Comparison of ENCODE assay signal across 27 mouse cellular contexts in genomic region chr19:32522753-32523307, GRCm38 (mm10). TPM values are rescaled to one million over a fixed set of nuclear protein-coding genes. Genes with fewer than 3 reads are reported as not detected.
DNase-seq lines count a peak whose midpoint lies in the region; ATAC-seq and TF ChIP-seq lines count a peak whose summit lies in the region.
"Had no signal": no experiment of that assay in that cellular context is flagged by ENCODE, and none has a peak within 500 bp of the region (broad histone marks: within the 10 kb centered on the region; RNA-seq: fewer than 3 reads in every experiment).

No protein-coding gene starts in this region.

- H3K9me3 ChIP-seq in intestine, embryonic 16.5 days (ENCODE audit: control insufficient read depth, low read length) = no peaks in the 10 kb centered on the region
- no peaks in the 10 kb centered on the region for H3K9me3 ChIP-seq in liver, embryonic 13.5 days (replicated peaks)
- H3K9me3 ChIP-seq: forebrain, embryonic 10.5 days; heart, embryonic 13.5 days; hindbrain, embryonic 12.5 days; midbrain, embryonic 15.5 days; neural tube, embryonic 12.5 days had no signal

- 0 out of 2 replicates have a peak, but pooled peaks cover 3% of the 10 kb centered on the region for H3K79me2 ChIP-seq in liver, adult 2 months (ENCODE audit: control insufficient read depth, insufficient read depth, low read length)

- H3K4me1 ChIP-seq in liver, adult 2 months (ENCODE audit: control insufficient read depth, insufficient read depth, low read length) = peaks cover 27% of the 10 kb centered on the region
- H3K4me1 ChIP-seq in intestine, embryonic 16.5 days (ENCODE audit: control insufficient read depth, insufficient read depth, low read length) = peaks cover 6% of the 10 kb centered on the region; the same call in 1 of the 2 replicates
- H3K4me1 ChIP-seq in liver, embryonic 13.5 days (replicated peaks) = peaks cover 28% of the 10 kb centered on the region
- H3K4me1 ChIP-seq: forebrain, embryonic 10.5 days; hindbrain, embryonic 12.5 days; midbrain, embryonic 15.5 days; neural tube, embryonic 12.5 days had no signal

- H3K4me2 ChIP-seq in intestine, embryonic 16.5 days (ENCODE audit: low read depth, low read length) = no peak overlapping the region
- no peak overlapping the region for H3K4me2 ChIP-seq in liver, embryonic 13.5 days
- H3K4me2 ChIP-seq: heart, embryonic 13.5 days; hindbrain, embryonic 12.5 days; lung, embryonic 14.5 days; midbrain, embryonic 15.5 days; neural tube, embryonic 12.5 days had no signal

- TF ChIP-seq POLR2A in liver, adult 2 months (IDR thresholded peaks at IDR 0.05; ENCODE audit: extremely low read depth, insufficient read depth, low read length) = no peak

- 30% methylated on average over 8 of the region's 8 CpGs for WGBS in liver, adult 2 months
- 75% methylated on average over 8 of the region's 8 CpGs for WGBS in intestine, embryonic 16.5 days
- 41% methylated on average over 8 of the region's 8 CpGs for WGBS in liver, embryonic 13.5 days (ENCODE audit: insufficient replicate concordance)

- H3K4me3 ChIP-seq in liver, adult 2 months (ENCODE audit: insufficient read depth, low read depth, low read length) = no peak overlapping the region
- no peak overlapping the region for H3K4me3 ChIP-seq in intestine, embryonic 16.5 days (ENCODE audit: low read length)
- H3K4me3 ChIP-seq in liver, embryonic 13.5 days (replicated peaks) = no peak overlapping the region
- H3K4me3 ChIP-seq: forebrain, embryonic 10.5 days; gastrocnemius, adult 2 months; heart, embryonic 13.5 days; hindbrain, embryonic 12.5 days; layer of hippocampus, adult 2 months; midbrain, embryonic 15.5 days; neural tube, embryonic 12.5 days had no signal

- TF ChIP-seq CTCF in liver, adult 2 months (IDR thresholded peaks at IDR 0.05; ENCODE audit: low read depth, low read length) = no peak

- peak overlapping the region; percentile 63 for H3K27ac ChIP-seq in liver, adult 2 months (replicated peaks; ENCODE audit: insufficient read depth, low read depth, low read length)
- H3K27ac ChIP-seq in intestine, embryonic 16.5 days (ENCODE audit: low read length) = 0 out of 2 replicates have a peak overlapping the region, but pooled peaks have one; percentile 26
- H3K27ac ChIP-seq in liver, embryonic 13.5 days = peak overlapping the region; percentile 47; the same call in 1 of the 2 replicates
- H3K27ac ChIP-seq: forebrain, embryonic 10.5 days; gastrocnemius, adult 2 months; heart, embryonic 13.5 days; hindbrain, embryonic 12.5 days; layer of hippocampus, adult 2 months; midbrain, embryonic 15.5 days; neural tube, embryonic 12.5 days had no signal

- no peak overlapping the region for H3K9ac ChIP-seq in liver, adult 2 months (ENCODE audit: low read depth, low read length)
- no peak overlapping the region for H3K9ac ChIP-seq in intestine, embryonic 16.5 days (ENCODE audit: low read depth, low read length)
- no peak overlapping the region for H3K9ac ChIP-seq in liver, embryonic 13.5 days
- H3K9ac ChIP-seq: heart, embryonic 13.5 days; hindbrain, embryonic 12.5 days; lung, embryonic 14.5 days; midbrain, embryonic 15.5 days; neural tube, embryonic 12.5 days had no signal

- no peaks in the 10 kb centered on the region; the same call in 1 of the 2 replicates for H3K36me3 ChIP-seq in liver, adult 2 months (ENCODE audit: control insufficient read depth, insufficient read depth, low read length)
- H3K36me3 ChIP-seq in intestine, embryonic 16.5 days (ENCODE audit: control insufficient read depth, insufficient read depth, low read length) = no peaks in the 10 kb centered on the region
- peaks cover 9% of the 10 kb centered on the region; the same call in 1 of the 2 replicates for H3K36me3 ChIP-seq in liver, embryonic 13.5 days
- H3K36me3 ChIP-seq: hindbrain, embryonic 12.5 days; midbrain, embryonic 15.5 days; neural tube, embryonic 12.5 days had no signal

- peak; percentile 65 for ATAC-seq in intestine, embryonic 16.5 days
- peak; percentile 22; the same call in 1 of the 2 replicates for ATAC-seq in liver, embryonic 13.5 days (ENCODE audit: low read depth)
- ATAC-seq in inflammation-experienced regulatory T-cells, adult 6 months = no peak
- ATAC-seq: activated CD4-positive, CD25-positive, alpha-beta regulatory T cell, adult 4 months; forebrain, embryonic 16.5 days; midbrain, embryonic 15.5 days had no signal

- no peaks in the 10 kb centered on the region for H3K27me3 ChIP-seq in liver, adult 2 months (ENCODE audit: control insufficient read depth, insufficient read depth, low read length)
- H3K27me3 ChIP-seq in intestine, embryonic 16.5 days (replicated peaks; ENCODE audit: control insufficient read depth, insufficient read depth, low read length) = no peaks in the 10 kb centered on the region
- no peaks in the 10 kb centered on the region for H3K27me3 ChIP-seq in liver, embryonic 13.5 days
- H3K27me3 ChIP-seq: heart, embryonic 13.5 days; hindbrain, embryonic 12.5 days; megakaryocyte, embryonic 14.5 days; midbrain, embryonic 15.5 days; neural tube, embryonic 12.5 days had no signal

- DNase-seq in liver, adult 2 months (ENCODE audit: extremely low read depth, low read depth, low spot score) = peak; percentile 93
- DNase-seq in liver = no peak
- DNase-seq in liver, embryonic 13.5 days = no peak
- no peak for DNase-seq in gastrocnemius, postnatal 25 days
- DNase-seq in adrenal gland, postnatal 14 days = no peak
- DNase-seq: adrenal gland, adult 8-10 months; cerebellum, adult 8-10 months; gastrocnemius, adult 2 months; heart, postnatal 14 days; kidney, adult 9 months; kidney, postnatal 14 days; lung, embryonic 14.5 days; lung, postnatal 36 days; right cerebral cortex, postnatal 14 days; spleen, adult 18-20 months; thymus, postnatal 36 days had no signal

RNA-seq across cellular contexts. Expression of gene Minpp1, which starts 37.3 kb away (rescaled TPM):
- total RNA-seq in liver, adult 2 months (2014; rRNA removed) = 35.3 and 44.6 TPM in 2 replicates
- 46.8 and 53.9 TPM in 2 replicates for polyA plus RNA-seq in liver, adult 2 months (2012; rRNA removed)
- 56.7 and 60.9 TPM in 2 replicates for polyA plus RNA-seq in intestine, embryonic 16.5 days (2015; fragmentation: Nextera tagmentation; extraction: Ambion mirVana)
- 99.9 and 110 TPM in 2 replicates for polyA plus RNA-seq in liver, embryonic 13.5 days (2015; fragmentation: Nextera tagmentation; extraction: Ambion mirVana)
- polyA plus RNA-seq in inflammation-experienced regulatory T-cells, adult 6 months (2017; shearing (Covaris generic)) = 10 to 100 TPM in 2 of 3 experiments, 1 to 10 TPM in 1; 8.0 to 12.0 (median 11.6) TPM
- 10 to 100 TPM; 13.7 to 16.0 TPM for total RNA-seq in gastrocnemius, postnatal 25 days (2021)
- 31.8 and 34.9 TPM in 2 replicates for total RNA-seq in adrenal gland, postnatal 14 days (2021)

RNA-seq across cellular contexts. Expression of gene Rpl9-ps6, which starts 56.5 kb away (rescaled TPM):
- total RNA-seq in liver, adult 2 months (2014; rRNA removed) = 23.8 and 24.3 TPM in 2 replicates
- polyA plus RNA-seq in liver, adult 2 months (2012; rRNA removed) = 2.6 and 3.0 TPM in 2 replicates
- polyA plus RNA-seq in intestine, embryonic 16.5 days (2015; fragmentation: Nextera tagmentation; extraction: Ambion mirVana) = 79.6 and 82.0 TPM in 2 replicates
- 99.8 and 126 TPM in 2 replicates for polyA plus RNA-seq in liver, embryonic 13.5 days (2015; fragmentation: Nextera tagmentation; extraction: Ambion mirVana)
- 100 to 1,000 TPM; 239 to 553 (median 263) TPM for polyA plus RNA-seq in inflammation-experienced regulatory T-cells, adult 6 months (2017; shearing (Covaris generic))
- total RNA-seq in gastrocnemius, postnatal 25 days (2021) = 10 to 100 TPM; 20.8 to 25.2 TPM
- total RNA-seq in adrenal gland, postnatal 14 days (2021) = 59.3 and 74.3 TPM in 2 replicates

Comparison
In these comparisons a context has a peak if more than half of its experiments do, and no peak if none do; other contexts are left out.
1. RNA of gene Rpl9-ps6, which starts 56.5 kb away (polyA plus RNA-seq): 239 to 553 TPM in inflammation-experienced regulatory T-cells, adult 6 months, 99.8 to 126 TPM in liver, embryonic 13.5 days and 79.6 to 82.0 TPM in intestine, embryonic 16.5 days; 2.6 to 3.0 TPM in liver, adult 2 months; every median in the first group is over 10 times any median in the second.
2. Peak in every context shown above with its lines, with median percentiles within 50 percentile points of each other: H3K27ac ChIP-seq.